Mouse (Mus musculus): Measurements from ENCODE around the gene Kcnc1. TPM values are rescaled to one million over a fixed set of nuclear protein-coding genes. Genes with fewer than 3 reads are reported as not detected.

The Kcnc1 gene
- total and polyA plus RNA-seq, 3 experiments, result 0.08 to 0.14 TPM; not detected in 1

DNA sequence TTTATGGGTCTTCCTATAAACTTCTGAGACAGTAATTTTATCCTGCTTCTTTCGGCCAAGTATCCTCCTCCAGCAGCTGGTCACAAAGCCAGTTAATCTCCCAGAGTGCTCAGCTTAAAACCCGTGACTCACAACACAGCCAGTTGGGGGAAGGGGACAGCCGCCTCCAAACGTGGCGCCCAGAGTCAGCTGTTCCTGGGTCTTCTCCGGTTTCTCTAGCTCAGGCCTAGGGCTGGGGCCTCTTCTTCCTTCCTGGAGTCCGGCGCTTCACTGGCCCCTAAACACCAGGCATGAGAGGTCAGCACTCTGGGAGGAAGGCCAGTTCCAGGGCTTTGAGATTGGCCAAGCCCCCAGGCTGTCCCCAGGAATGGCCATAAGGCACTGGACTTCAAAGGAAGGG lies 43.1 kb upstream of the Kcnc1 start:
- H3K9me3 ChIP-seq (replicated peaks; ENCODE audit: low read length), result no peaks in the 10 kb centered on the region

DNA sequence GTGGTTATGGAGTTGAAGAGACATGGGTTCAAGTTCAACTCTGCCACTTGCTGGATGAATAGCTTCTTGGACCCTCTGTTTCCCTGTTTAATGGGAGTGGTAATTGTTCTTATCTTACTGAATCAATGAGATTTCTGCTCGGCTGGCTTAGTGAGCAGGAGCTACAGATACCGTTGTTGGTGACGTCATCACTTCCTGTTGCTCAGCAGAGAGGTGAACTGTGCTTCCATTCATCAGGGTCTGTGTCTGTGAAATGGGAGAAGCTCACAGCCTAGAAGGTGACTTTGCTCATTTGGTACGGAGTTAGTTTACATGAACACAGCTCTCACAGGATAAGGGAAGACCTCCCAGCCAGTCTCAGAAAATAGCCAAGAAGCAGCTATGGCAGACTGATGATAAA lies 42.4 kb upstream of the Kcnc1 start:
- H3K27me3 ChIP-seq (replicated peaks), result peaks cover 83% of the 10 kb centered on the region
- H3K9me3 ChIP-seq (replicated peaks; ENCODE audit: low read length), result no peaks in the 10 kb centered on the region
- H3K4me3 ChIP-seq (replicated peaks in 1 of 3; ENCODE audit: low read depth in 2 of 3, low read length in 2 of 3, poor library complexity in 1 of 3), result no peak overlapping the region
- H3K36me3 ChIP-seq (replicated peaks in 1 of 2; ENCODE audit: control insufficient read depth in 1 of 2, insufficient read depth in 1 of 2, low read length in 1 of 2), result no peaks in the 10 kb centered on the region
- no peak overlapping the region for H3K9ac ChIP-seq (ENCODE audit: insufficient read depth, low read depth)
- H3K79me2 ChIP-seq (replicated peaks; ENCODE audit: control insufficient read depth, extremely low read depth, insufficient read depth, poor library complexity, severe bottlenecking), result no peaks in the 10 kb centered on the region
- TF ChIP-seq JUN (IDR thresholded peaks at IDR 0.05; ENCODE audit: insufficient read depth, low read depth, low read length) (peak; percentile 36), GABPA (IDR thresholded peaks at IDR 0.05; ENCODE audit: insufficient replicate concordance, low read depth, low read length) (no peak), JUND (conservative IDR thresholded peaks at IDR 0.05; ENCODE audit: low read depth, low read length) (peak; percentile 69), KAT2A (IDR thresholded peaks at IDR 0.05; ENCODE audit: insufficient replicate concordance, low read length) (no peak), MXI1 (IDR thresholded peaks at IDR 0.05; ENCODE audit: low read depth, low read length) (no peak), TBP (conservative IDR thresholded peaks at IDR 0.05; ENCODE audit: low read depth, low read length) (no peak)
- H3K4me1 ChIP-seq (ENCODE audit: control insufficient read depth in 1 of 2, insufficient read depth in 2 of 2), result peaks cover 0 to 4% of the 10 kb centered on the region in 2 experiments; a peak in 1 of 4 replicates
- in situ Hi-C loops (cut with MboI; ENCODE audit: low pct_ligation_motif_present, low pct_unique_long_range_greater_than_20kb, low sequenced_read_pairs) (no loop called here), dilution Hi-C loops (cut with MboI; ENCODE audit: extremely low pct_ligation_motif_present, extremely low pct_unique_long_range_greater_than_20kb, low sequenced_read_pairs) (no loop called here)
- DNase-seq (ENCODE audit: extremely low read depth), result peak; percentile 14
- no peak overlapping the region for H3K27ac ChIP-seq (ENCODE audit: insufficient read depth, low read depth)
- H3K4me2 ChIP-seq (ENCODE audit: insufficient read depth, low read depth, poor library complexity, severe bottlenecking), result no peak overlapping the region

More for the DNA sequence above, 43.1 kb upstream of the Kcnc1 start:
- peaks cover 83% of the 10 kb centered on the region for H3K27me3 ChIP-seq (replicated peaks)
- no peak overlapping the region for H3K27ac ChIP-seq (ENCODE audit: insufficient read depth, low read depth)
- no peak overlapping the region for H3K4me2 ChIP-seq (ENCODE audit: insufficient read depth, low read depth, poor library complexity, severe bottlenecking)
- no peak for TF ChIP-seq POLR2AphosphoS2 (IDR thresholded peaks at IDR 0.05; ENCODE audit: low read depth, low read length)
- TF ChIP-seq JUN (IDR thresholded peaks at IDR 0.05; ENCODE audit: insufficient read depth, low read depth, low read length), result no peak
- no peak for DNase-seq (ENCODE audit: extremely low read depth)
- peaks cover 0 to 4% of the 10 kb centered on the region in 2 experiments; a peak in 1 of 4 replicates for H3K4me1 ChIP-seq (ENCODE audit: control insufficient read depth in 1 of 2, insufficient read depth in 2 of 2)
- H3K9ac ChIP-seq (ENCODE audit: insufficient read depth, low read depth), result no peak overlapping the region
- dilution Hi-C loops (cut with MboI; ENCODE audit: extremely low pct_ligation_motif_present, extremely low pct_unique_long_range_greater_than_20kb, low sequenced_read_pairs), result no loop called here
- H3K4me3 ChIP-seq (replicated peaks in 1 of 3; ENCODE audit: low read depth in 2 of 3, low read length in 2 of 3, poor library complexity in 1 of 3), result no peak overlapping the region
- no peaks in the 10 kb centered on the region for H3K36me3 ChIP-seq (replicated peaks in 1 of 2; ENCODE audit: control insufficient read depth in 1 of 2, insufficient read depth in 1 of 2, low read length in 1 of 2)
- H3K79me2 ChIP-seq (replicated peaks; ENCODE audit: control insufficient read depth, extremely low read depth, insufficient read depth, poor library complexity, severe bottlenecking), result no peaks in the 10 kb centered on the region
- in situ Hi-C loops (cut with MboI; ENCODE audit: low pct_ligation_motif_present, low pct_unique_long_range_greater_than_20kb, low sequenced_read_pairs), result no loop called here

- Histone ChIP-seq H3K27ac (ENCODE audit: insufficient read depth, low read depth) (no peak overlapping the region), H3K4me2 (ENCODE audit: insufficient read depth, low read depth, poor library complexity, severe bottlenecking) (no peak overlapping the region), H3K36me3 (replicated peaks in 1 of 2; ENCODE audit: control insufficient read depth in 1 of 2, insufficient read depth in 1 of 2, low read length in 1 of 2) (no peaks in the 10 kb centered on the region), H3K9ac (ENCODE audit: insufficient read depth, low read depth) (no peak overlapping the region), H3K9me3 (replicated peaks; ENCODE audit: low read length) (no peaks in the 10 kb centered on the region), H3K4me1 (ENCODE audit: control insufficient read depth in 1 of 2, insufficient read depth in 2 of 2) (no peaks in the 10 kb centered on the region), H3K79me2 (replicated peaks; ENCODE audit: control insufficient read depth, extremely low read depth, insufficient read depth, poor library complexity, severe bottlenecking) (no peaks in the 10 kb centered on the region), H3K27me3 (replicated peaks) (peaks cover 93% of the 10 kb centered on the region), H3K4me3 (replicated peaks in 1 of 3; ENCODE audit: low read depth in 2 of 3, low read length in 2 of 3, poor library complexity in 1 of 3) (no peak overlapping the region)
- DNase-seq (ENCODE audit: extremely low read depth), result no peak
- dilution Hi-C loops (cut with MboI; ENCODE audit: extremely low pct_ligation_motif_present, extremely low pct_unique_long_range_greater_than_20kb, low sequenced_read_pairs), result no loop called here
- in situ Hi-C loops (cut with MboI; ENCODE audit: low pct_ligation_motif_present, low pct_unique_long_range_greater_than_20kb, low sequenced_read_pairs), result no loop called here
- TF ChIP-seq GABPA (IDR thresholded peaks at IDR 0.05; ENCODE audit: insufficient replicate concordance, low read depth, low read length), result no peak
- no peak for TF ChIP-seq UBTF (IDR thresholded peaks at IDR 0.05; ENCODE audit: low read depth, low read length)
- TF ChIP-seq RCOR1 (conservative IDR thresholded peaks at IDR 0.05; ENCODE audit: low read depth, low read length), result no peak
- no peak for TF ChIP-seq ZNF384 (IDR thresholded peaks at IDR 0.05; ENCODE audit: low read depth, low read length)
- TF ChIP-seq MAFK (IDR thresholded peaks at IDR 0.05; ENCODE audit: insufficient replicate concordance, low read length), result no peak
- TF ChIP-seq HCFC1 (IDR thresholded peaks at IDR 0.05; ENCODE audit: low read depth, low read length), result no peak
- TF ChIP-seq ZMIZ1 (IDR thresholded peaks at IDR 0.05; ENCODE audit: low read depth, low read length), result no peak
- TF ChIP-seq PAX5 (IDR thresholded peaks at IDR 0.05; ENCODE audit: low read length), result no peak
- TF ChIP-seq ZKSCAN1 (IDR thresholded peaks at IDR 0.05; ENCODE audit: borderline replicate concordance, low read depth, low read length), result no peak
Measured at GRCm38 (mm10) chr7:46361776-46362175, 34.5 kb upstream of the Kcnc1 start.

All from CH12.LX (cell line).